Mouse (Mus musculus) embryo, embryonic 9.5 days (tissue): ENCODE measurements around the gene Wnt6.
A peak's percentile ranks its signal among the peaks of the same experiment; 100 is the strongest.

ENCODE experiments used
- DNase-seq: peaks from one replicate; pipeline ENCODE4 v3.0.0-alpha.2; 2017; ENCODE audit errors: extremely low spot score

Gene Wnt6

DNA sequence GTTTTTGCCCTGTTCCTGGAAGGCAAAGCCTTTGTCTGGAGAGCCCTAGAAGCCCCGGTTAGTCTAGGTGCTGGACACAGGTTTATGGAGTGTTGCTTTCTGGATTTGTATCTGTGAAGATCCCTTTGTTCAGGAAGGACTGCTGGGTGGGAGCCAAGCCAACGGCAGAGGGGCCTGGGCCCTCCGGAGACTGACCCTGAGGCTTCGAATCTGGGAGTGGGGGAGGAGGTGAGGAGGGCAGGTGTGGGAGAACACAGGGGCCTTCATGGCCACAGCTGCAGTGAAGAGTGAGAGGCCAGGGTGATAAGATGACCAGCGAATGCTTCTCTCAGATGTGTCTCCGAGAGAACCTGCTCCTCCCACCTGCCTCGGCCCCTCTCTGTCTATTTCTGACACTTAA is 2.4 kb downstream of the Wnt6 start:
- no peak for DNase-seq

DNA sequence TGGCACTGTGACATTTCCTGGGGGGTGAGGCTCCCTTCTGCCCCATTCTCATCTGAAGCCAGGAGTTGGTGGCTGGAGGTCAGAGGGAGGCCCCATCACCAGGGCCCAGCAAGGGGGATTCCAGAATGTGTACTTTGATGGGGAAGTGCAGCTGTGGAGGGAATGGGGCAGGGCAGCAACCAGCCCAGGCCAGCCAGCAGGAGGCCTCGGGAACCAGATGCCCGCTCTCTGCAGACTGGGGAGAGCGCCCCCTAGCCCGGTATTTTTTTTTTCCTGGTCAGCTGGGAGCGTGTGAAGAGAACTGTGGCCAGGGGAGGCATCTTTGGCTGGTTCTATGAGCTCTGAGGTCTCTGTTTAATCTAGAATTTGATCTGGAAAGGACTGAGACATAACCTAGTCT is 4.1 kb downstream of the Wnt6 start:
- no peak for DNase-seq

DNA sequence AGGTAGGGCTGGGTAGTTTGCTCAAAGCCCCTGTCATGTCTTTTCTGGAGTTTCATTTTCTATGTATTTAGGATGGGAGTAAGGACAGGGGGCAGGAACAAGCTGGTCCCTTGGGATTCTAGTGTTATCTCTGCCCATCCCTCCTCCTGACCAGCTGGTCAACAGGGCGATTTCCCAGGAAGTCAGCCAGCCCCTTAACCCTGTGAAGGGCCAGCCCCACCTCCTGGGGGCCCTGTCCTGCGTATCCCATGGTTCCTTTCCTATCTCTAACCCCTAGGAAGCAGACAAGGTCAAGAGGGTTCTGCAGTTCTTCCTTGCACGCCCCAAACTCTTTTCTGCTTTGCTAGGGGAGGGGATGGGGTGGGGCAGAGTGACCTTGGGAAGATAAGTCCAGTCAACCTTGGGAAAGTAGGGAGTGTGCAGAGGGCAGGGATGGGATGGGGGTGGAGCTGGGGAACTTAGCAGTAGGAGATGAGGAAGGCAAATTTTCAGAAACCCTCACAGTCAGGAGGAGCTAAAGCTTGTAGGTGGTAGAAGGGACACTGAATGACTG is 7.3 kb downstream of the Wnt6 start:
- DNase-seq: no peak

DNA sequence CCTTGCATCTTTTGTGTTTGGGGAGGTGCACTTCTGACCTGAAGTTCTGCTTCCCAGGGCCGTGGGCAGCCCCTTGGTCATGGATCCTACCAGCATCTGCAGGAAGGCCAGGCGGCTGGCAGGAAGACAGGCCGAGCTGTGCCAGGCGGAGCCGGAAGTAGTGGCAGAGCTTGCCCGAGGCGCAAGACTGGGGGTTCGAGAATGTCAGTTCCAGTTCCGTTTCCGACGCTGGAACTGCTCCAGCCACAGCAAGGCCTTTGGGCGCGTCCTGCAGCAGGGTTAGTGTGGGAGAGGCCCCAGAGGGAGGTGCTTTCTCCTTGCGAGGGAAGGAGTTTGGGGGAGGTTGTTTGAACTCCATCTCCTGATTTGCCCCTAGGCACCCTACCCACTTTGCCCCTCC is 10.4 kb downstream of the Wnt6 start:
- no peak for DNase-seq

DNA sequence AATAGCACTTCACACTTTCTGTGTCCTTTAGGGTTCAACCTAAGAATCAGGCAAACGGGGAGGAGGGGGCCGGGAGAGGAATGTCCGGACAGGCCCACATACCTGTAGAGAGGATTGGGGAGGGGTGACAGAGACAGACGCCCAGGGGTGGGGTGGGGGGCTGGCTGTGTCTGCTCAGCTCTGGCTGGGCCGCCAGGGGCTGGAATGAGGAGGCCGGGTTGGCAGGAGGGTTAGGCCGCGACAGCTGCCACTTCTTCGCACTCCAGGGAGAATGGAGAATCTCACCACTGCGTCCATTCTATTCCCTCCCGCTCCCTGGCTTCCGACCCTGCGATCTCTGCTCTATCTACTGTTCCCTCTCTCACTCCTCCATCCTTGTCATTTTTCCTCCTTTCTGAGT is 11.9 kb downstream of the Wnt6 start:
- no peak for DNase-seq

DNA sequence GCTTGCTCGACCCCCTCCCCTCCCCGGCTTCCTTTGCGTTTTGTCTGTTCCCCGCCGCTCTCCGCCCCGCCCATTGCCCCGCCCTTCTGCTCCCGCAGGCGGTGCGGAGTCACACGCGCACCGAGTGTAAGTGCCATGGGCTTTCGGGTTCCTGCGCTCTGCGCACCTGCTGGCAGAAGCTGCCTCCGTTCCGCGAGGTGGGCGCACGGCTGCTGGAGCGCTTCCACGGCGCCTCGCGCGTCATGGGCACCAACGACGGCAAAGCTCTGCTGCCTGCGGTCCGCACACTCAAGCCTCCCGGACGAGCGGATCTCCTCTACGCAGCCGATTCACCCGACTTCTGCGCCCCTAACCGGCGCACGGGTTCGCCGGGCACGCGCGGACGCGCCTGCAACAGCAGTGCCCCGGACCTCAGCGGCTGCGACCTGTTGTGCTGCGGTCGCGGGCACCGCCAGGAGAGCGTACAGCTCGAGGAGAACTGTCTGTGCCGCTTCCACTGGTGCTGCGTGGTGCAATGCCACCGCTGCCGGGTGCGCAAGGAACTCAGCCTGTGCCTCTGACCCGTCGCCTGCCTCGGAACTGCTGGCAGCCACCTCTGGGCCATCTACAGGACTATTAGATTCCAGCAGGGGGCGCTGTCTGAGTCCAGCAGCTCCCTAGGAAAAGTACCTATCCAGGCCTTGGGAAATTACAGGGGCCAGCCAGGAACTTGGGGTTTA is 12.5 kb downstream of the Wnt6 start:
- peak; percentile 70 for DNase-seq

DNA sequence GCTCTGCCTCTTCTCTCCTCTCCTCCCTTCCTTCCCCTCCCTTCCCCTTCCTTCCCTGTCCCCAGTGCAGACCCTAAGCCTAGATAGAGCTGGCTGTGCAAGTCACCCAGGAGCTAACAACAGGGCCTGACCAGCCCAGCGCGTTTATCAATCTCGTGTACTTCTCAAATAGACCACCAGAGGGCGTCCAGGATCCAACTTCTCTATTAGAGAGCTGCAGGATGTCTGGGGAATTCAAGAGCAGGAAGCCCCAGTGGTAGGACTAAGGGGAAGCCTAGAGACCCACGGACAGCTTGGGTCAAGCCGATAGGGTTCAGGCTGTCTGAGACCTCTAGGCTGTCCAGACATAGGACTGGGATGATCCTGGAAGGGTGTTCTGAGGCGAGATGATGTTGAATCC is 16.2 kb downstream of the Wnt6 start:
- peak; percentile 82 for DNase-seq

DNA sequence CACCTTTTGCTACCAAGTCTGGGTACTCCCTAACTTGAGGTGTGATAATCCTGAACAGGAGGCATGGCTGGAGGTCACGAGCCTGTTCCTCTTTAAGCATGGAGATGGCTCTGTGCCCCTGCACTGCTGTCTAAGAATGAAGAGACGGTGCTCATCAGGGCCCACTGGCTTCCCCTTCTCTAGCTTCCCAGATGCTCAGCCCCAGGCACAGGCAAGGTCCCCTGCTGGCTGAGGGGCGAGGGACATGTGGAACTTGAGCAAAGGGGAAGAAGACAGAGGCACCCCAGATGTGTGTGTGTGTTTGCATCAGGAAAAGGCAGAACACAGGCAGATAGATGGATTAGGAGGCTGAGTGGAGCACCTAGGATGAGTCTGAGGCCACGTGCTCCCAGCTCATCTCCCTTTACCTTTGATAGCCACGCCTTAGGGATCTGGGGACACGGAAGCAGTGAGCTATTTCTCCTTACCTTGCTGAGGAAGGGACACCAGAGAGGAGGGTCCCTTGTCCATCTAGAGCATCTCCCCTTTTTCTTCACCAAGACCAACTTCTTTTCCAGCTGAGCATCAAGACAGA is 17.0 kb downstream of the Wnt6 start:
- no peak for DNase-seq

DNA sequence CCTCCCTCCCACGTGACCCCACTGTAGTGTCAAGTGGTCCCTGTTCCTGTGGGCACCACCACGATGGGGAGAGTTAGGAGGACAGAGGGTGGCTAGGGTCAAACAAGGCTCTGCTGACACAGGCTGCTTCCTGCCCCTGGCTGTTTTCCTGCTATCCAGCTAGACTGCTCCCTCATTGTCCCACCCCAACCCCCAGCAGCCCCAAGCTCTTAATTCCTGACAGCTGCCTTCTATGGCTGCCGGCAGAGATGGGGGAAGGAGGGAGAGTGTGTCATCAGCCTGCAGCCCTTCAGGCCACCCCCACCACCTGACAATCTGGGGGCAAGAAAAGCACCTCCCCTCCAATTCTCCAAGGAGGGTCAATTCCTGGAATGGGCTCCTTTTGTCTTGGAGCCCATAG is 18.4 kb downstream of the Wnt6 start:
- DNase-seq: no peak

DNA sequence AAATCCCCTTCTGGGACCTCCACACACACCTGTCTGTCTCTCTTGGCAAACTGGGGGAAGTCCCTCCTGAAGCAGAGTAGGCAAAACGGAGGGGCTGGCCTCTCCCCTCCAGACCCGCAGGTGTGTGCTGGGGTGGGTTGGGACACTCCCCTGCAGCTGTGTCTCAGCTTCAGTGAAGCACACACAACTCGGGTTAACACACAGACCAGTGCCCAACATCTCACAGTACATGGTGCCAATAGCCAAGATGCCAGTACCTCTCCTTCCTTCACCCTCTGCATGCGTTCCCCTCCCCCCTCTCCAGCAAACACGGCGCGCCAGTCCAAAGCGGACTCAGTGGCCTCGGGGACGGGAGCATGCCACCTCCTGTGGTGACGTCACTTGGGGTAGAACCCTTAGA is 19.6 kb downstream of the Wnt6 start, which contains the start of gene Wnt10a:
Gene Wnt10a (plus strand): TSS at position 268 of the 400 bp plus-strand sequence.
- DNase-seq: no peak

DNA sequence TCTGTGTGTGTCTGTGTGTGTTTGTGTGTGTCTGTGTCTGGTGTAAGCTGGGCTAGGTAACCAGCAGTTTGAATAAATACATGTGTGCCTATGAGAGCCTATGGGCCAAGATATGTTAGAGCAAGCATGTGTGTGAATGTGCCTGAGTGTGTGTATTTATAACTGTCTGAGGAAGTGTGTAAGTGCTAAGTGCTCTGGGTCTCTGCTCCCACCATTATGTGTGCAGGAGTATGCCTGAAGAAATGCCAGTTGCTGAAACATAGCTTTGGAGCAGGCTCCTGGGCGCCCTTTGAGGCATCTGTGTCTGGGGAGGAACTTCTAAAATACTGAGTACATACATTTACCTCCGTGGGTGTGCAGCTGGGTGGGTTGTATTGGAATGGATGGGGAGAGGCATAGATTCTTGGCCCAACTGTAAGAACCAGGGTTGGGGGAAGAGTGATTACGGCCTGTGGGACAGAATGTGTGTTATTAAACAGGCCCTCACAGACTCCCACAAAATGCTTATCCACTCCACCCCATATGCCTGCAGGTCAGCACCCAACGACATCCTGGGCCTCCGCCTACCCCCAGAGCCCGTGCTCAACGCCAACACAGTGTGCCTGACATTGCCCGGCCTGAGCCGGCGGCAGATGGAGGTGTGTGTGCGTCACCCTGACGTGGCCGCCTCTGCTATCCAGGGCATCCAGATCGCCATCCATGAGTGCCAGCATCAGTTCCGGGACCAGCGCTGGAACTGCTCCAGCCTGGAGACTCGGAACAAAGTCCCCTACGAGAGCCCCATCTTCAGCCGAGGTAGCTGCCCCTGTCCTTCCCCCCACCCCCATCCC is 21.4 kb downstream of the Wnt6 start:
- DNase-seq: no peak

DNA sequence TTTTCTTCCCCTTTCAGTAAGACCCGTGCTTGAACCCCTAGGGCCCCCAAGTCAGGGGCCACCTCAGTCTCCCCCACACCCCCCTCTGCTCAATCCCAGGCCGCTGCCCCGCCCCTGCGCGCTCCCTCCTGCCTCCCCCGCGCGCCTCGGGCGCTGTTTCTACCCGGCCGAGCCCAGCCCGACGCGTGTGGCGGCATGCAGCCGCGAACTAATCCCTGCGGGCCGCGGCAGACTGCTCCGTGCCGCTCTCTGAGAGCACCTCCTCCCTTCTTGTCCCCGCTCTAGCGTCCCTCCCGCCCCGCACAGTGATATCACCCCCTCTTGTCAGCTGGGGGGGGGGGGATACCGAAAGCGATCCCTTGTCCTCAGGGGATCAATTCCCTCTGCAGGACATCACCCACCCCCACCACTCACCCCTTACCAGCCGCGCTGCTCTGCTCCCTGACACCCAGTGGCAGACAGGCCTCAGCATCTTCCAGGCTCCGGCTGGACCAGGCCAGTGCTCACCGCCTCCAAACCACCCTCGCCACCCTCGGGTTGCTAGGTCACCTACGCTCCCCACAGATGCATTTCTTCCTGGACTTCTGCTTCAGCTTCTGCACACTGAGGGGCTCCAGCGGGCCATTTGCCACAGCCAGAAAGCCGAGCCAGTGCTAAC is 22.9 kb downstream of the Wnt6 start:
- no peak for DNase-seq

DNA sequence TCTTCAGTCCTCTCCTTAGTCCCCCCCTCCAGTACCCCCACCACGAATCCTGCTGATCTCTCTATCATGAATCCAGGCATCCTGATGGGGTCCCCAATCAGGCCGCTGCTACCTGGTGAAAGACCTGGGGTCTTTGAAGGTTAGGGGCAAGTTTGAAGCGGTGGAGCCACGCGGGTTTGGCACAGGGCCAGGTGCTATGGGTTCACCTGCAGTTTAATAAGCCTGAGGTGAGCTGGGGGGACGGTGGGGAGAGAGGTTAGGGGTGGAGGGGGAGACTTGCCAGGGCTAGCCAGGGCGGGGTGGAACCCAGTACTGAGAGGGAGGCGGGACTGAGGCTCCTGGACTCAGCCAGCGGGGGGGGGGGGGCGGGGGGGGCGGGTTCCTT is 23.4 kb downstream of the Wnt6 start:
- no peak for DNase-seq

DNA sequence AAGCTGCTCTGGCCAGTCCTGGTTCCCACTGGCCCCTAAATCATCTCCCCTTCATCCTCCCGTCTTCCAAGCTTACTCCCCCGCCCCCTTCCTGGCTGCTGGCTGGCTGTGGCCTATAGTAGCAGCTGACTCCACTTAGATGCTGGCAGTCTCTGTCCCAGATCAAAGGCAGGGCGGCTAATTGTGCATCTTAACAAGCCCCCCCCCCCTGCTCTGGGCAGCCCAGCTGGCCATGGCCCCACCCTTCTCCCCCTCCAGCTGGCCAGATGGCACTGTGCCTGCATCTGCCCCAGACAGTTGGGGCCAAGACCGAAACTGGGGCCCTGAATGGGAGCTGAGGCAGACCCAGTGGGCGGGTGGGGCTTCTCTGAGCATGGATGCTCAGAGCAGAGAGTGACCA is 25.8 kb downstream of the Wnt6 start:
- no peak for DNase-seq

DNA sequence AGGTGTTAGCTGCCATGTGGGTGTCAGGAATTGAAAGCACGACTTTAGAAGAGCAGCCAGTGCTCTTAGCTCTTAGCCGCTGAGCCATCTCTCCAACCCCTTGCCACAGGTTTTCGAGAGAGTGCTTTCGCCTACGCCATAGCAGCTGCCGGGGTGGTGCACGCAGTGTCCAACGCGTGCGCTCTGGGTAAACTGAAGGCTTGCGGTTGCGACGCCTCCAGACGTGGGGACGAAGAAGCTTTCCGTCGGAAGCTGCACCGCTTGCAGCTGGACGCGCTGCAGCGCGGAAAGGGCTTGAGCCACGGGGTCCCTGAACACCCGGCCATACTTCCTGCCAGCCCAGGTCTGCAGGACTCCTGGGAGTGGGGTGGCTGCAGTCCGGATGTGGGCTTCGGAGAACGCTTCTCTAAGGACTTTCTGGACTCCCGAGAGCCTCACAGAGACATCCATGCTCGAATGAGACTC is 28.8 kb downstream of the Wnt6 start:
- DNase-seq: no peak

DNA sequence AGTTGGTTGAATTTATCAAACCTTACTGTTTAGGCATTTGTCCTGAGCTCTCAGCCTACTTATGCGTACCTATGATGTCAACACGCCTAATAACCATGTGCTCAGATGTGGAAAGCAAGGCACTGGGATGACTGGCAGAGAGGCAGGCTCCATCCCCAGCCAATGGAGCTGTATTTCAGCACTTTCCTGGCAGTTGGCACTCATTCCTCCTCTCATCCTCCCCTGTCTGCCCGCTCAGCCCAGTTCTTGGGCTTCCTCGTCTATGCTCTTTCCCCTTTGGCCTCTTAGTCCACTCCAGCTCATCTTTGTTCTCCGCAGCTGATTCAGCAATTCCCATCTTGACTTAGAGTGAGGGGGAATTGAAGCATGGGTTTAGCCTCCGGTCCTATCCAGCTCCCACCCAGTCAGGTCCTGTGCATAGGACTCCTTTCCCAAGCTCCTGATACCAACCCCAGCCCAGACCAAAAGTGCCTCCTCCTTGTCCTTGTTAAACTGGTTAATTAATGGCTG is 30.0 kb downstream of the Wnt6 start:
- no peak for DNase-seq

DNA sequence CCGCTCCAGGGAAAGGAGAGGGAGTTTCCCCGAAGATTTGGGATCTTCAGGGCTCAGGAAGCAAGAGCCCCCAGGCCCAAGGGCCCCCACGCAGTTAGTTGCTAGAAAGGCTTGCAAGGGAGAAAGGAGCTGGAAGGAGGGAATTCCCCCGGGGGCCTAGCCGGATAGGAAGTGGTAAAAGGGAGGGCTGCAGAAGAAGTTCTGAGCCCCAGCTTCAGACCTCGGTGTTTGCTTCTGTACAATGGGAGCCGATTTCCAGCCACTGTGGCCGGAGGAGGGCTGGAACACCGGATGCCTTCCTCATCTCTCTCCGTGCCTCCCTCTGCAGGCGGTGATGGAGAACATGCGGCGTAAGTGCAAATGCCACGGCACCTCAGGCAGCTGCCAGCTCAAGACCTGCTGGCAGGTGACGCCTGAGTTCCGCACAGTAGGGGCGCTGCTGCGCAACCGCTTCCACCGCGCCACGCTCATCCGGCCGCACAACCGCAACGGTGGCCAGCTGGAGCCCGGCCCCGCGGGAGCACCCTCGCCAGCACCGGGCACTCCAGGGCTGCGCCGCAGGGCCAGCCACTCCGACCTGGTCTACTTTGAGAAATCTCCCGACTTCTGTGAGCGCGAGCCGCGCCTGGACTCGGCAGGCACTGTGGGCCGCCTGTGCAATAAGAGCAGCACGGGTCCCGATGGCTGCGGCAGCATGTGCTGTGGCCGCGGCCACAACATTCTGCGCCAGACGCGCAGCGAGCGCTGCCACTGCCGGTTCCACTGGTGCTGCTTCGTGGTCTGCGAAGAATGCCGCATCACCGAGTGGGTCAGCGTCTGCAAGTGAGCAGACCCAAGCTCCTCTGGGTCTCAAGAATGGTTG is 31.3 kb downstream of the Wnt6 start:
- peak; percentile 78 for DNase-seq

DNA sequence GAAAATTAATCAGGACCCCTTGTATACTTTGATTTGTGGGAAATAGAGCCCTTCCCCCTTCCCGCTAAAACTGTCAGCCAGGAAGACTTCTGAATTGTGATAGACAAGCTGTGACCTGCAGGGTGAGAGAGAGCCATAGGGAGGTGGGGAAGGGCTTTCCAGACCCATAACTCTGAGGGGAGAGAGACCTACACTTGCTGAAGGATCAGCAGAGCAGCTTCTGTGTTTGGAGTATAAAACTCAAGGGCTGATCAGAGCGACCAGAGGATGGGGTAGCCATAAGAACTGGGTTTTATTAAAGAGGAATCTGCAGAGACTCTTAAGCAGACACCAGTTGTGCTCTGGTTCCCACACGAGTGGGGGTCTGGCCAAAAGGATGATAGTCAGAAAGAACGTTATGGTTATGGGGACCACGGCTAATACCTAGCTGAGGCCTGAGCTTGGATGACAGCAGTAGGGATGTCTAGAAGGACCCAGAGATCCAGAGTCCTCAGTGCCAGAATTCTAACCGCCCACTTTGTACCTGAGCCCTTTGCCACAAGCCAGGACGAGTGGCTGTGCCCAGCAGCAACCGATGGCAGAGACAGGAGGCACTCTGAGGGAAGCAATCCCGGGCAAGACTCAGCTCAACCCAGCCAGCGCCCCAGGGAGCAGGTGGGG is 32.6 kb downstream of the Wnt6 start:
- DNase-seq: no peak

DNA sequence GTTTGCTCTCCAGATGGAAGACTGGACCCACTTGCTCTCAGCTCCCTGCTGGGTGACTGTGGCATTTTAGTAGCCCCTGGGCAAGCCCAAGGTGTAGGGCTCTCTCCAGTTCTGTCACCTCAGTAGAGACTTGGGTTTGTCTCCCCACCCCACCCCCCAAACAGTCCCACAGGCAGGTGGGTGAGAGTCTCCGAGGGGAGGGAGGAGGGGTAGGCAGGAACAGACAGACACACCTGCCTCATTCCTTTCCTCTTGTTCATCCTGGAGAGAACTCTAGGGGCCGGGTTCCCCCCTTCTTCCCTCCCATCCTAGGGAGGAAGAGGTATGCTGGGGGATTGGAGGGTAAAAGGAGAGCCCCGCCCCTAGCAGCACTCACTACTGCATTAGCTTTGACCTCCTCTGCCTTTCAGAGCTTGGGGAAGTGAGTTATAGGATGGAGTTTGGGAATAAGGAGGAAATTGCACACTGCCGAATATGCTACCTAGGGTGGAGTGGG is 33.7 kb downstream of the Wnt6 start:
- no peak for DNase-seq

DNA sequence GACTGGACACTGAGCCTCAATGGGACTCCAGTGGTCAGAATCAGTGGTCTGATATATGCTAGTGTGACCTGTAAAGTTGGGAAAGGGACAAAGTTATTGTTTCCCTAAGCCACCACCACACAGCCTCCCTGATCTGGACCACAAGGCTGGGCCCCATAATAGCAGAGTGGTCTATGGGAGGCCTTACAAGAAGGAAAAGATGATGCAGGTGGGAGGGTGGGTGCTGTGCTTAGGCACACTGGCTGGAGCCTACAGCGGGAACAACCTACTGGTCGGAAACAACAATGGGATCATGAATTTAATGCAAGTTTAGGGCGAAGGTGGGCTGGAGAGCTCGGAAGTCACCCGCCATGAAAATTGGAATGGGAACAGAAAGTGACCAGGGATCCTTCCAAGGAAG is 34.2 kb downstream of the Wnt6 start:
- DNase-seq: no peak
